Mouse (Mus musculus) CD4-positive, CD25-positive, alpha-beta regulatory T cell, adult 2 months (primary cell): ENCODE measurements at regions not wholly inside any gene's neighbourhood (a gene's known extent, or its start where the extent isn't known, plus 50 kb on each side); places are given as distances from the start of the nearest gene placed in this dataset.

Experiments used
- DNase-seq: peaks from one replicate; pipeline ENCODE4 v3.0.0-alpha.2; 2012; ENCODE audit warnings: low read depth, low spot score

- no peak for DNase-seq
These were observed 89.2 kb upstream of the Rab11fip2 start for GRCm38 (mm10) chr19:60032667-60033066.

- no peak for DNase-seq
These were observed 86.8 kb upstream of the Rab11fip2 start for GRCm38 (mm10) chr19:60030212-60030788.

GRCm38 (mm10) chr19:60029720-60030119, 86.3 kb upstream of the Rab11fip2 start:
- no peak for DNase-seq

GRCm38 (mm10) chr19:60015614-60016300, 72.3 kb upstream of the Rab11fip2 start:
- no peak for DNase-seq

GRCm38 (mm10) chr19:59995557-59995956, 52.1 kb upstream of the Rab11fip2 start:
- DNase-seq: no peak
